Mouse (Mus musculus) heart, postnatal 0 days (tissue): ENCODE measurements around the gene Gm3500. TPM values are rescaled to one million over a fixed set of nuclear protein-coding genes. Genes with fewer than 3 reads are reported as not detected.
"Not testable (repeated sequence)": the region's sequence is repeated elsewhere in the genome, so short reads cannot be mapped to it uniquely, and the experiment has no call there.

ENCODE experiments used
- ATAC-seq: fragments of 200-750 bp; cut with Nextera tagmentation; 2 replicates; pipeline ENCODE4 v1.8.0; 2017; ENCODE audit warnings: low read depth, moderate number of reproducible peaks, moderate library complexity; ENCODE audit not compliant: insufficient read depth
- DNase-seq: peaks from one replicate; pipeline ENCODE4 v3.0.0-alpha.2; 2016; ENCODE audit warnings: low spot score
- H3K27ac ChIP-seq: fragments of 300-500 bp; sonication (generic); 2 replicates; pipeline ENCODE4 v1.5.1; 2014; ENCODE audit warnings: low read depth, mild to moderate bottlenecking
- H3K27me3 ChIP-seq: fragments of 300-500 bp; sonication (generic); 2 replicates; pipeline ENCODE4 v1.6.1; 2014; ENCODE audit warnings: low read length, mixed read lengths; ENCODE audit not compliant: control insufficient read depth, insufficient read depth
- H3K36me3 ChIP-seq: fragments of 300-500 bp; sonication (generic); replicated peaks from 2 replicates; pipeline ENCODE4 v1.6.1; 2014; ENCODE audit warnings: low read length, mixed read lengths; ENCODE audit not compliant: control insufficient read depth, insufficient read depth
- H3K4me1 ChIP-seq: fragments of 300-500 bp; sonication (generic); 2 replicates; pipeline ENCODE4 v1.6.1; 2014; ENCODE audit warnings: antibody characterized with exemption; ENCODE audit not compliant: control insufficient read depth, insufficient read depth
- H3K4me2 ChIP-seq: fragments of 300-500 bp; sonication (generic); 2 replicates; pipeline ENCODE4 v1.6.1; 2014; ENCODE audit warnings: low read depth, mild to moderate bottlenecking, low read length, moderate library complexity
- H3K4me3 ChIP-seq: fragments of 300-500 bp; sonication (generic); 2 replicates; pipeline ENCODE4 v1.5.1; 2014; ENCODE audit warnings: low read depth, low read length
- H3K9ac ChIP-seq: fragments of 300-500 bp; sonication (generic); replicated peaks from 2 replicates; pipeline ENCODE4 v1.6.1; 2014; ENCODE audit warnings: low read depth, low read length, mixed read lengths
- H3K9me3 ChIP-seq: fragments of 300-500 bp; sonication (generic); replicated peaks from 2 replicates; pipeline ENCODE4 v1.6.1; 2016; ENCODE audit warnings: low read length; ENCODE audit not compliant: control insufficient read depth
- WGBS: fragments of 180-500 bp; shearing (Covaris S2); extraction: QIAGEN DNeasy Blood & Tissue Kit; methylation state at CpG from one replicate; pipeline ENCODE4 v1.1.7; 2014; 5-methylcytosine and 5-hydroxymethylcytosine counted together
- polyA plus RNA-seq: library from polyadenylated mRNA; unstranded; fragments of >200 nt; fragmentation: Nextera tagmentation; extraction: Ambion mirVana; gene quantifications from 2 replicates; pipeline ENCODE4 v1.2.1, GENCODE M21; 2015
- total RNA-seq: library from RNA; depleted of rRNA; stranded (reverse); fragments of >200 nt; gene quantifications from 2 replicates; pipeline ENCODE4 v1.2.3, GENCODE M21; 2014; ENCODE audit warnings: low replicate concordance; rRNA removed

The Gm3500 gene
- total RNA-seq (not detected in 2 replicates), polyA plus RNA-seq (not detected in 2 replicates)

DNA sequence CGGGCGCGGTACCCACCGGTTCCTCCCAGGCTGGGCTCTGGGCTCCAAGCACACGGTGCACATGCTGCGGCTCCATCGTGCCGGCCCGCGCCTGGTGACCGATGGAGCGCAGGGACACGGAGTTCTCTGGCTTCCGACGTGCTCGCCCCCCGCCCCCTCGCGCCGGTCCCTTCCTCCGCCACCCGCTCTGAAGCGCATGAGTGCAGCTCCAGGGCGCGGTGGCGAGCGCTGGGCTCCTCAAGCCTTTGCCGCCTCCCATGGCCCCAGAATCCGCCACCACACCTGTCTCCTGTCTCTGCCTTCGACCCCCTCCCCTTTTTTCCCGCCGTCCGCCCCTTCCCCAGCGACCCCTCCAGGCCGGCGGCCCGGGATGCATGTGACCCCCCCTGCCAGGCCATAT, at the start of gene Gm3500:
Gene Gm3500, minus strand, starts transcription at position 101 of the 400 bp plus-strand sequence.
- not testable (repeated sequence) for H3K9ac ChIP-seq, H3K4me2 ChIP-seq, H3K4me1 ChIP-seq, H3K4me3 ChIP-seq, H3K9me3 ChIP-seq, H3K27ac ChIP-seq, H3K36me3 ChIP-seq, ATAC-seq, H3K27me3 ChIP-seq, DNase-seq
- no CpG with 5 or more reads among the region's 37 CpGs for WGBS

DNA sequence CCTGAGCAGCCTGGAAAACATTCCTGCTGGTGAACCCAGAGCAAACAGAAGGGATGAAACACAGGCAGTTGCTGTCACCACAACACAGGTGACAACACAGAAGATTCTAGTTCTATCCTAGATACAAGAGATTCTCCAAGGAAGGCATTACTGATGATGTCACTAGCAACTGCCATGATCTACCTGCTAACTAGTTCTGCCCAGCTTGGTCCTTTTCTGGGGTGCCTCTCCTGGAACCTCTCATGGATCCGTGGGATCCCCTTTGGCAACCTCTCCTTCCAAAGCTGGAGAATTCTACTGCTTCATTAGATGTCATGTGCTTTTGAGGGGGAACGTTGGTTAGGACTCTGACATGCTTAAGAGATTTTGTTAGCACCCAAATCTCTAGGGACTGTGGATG, 54.0 kb downstream of the Gm3500 start, which contains the start of gene Gm3542:
Gene Gm3542, minus strand, starts transcription at position 101 of the 400 bp plus-strand sequence.
- H3K36me3 ChIP-seq, H3K4me3 ChIP-seq, DNase-seq, ATAC-seq, H3K27me3 ChIP-seq, H3K9ac ChIP-seq, H3K4me1 ChIP-seq, H3K4me2 ChIP-seq, H3K27ac ChIP-seq, H3K9me3 ChIP-seq: not testable (repeated sequence)
- WGBS, result no CpG with 5 or more reads among the region's 2 CpGs

Other genes starting within 250 kb of the Gm3500 start
- gene Gm3317, start 224.5 kb downstream of the Gm3500 start, total RNA-seq, result not detected in 2 replicates
- 0.33 TPM in 1 of 2 replicates, not detected in the other for gene Gm3317, start 224.5 kb downstream of the Gm3500 start, polyA plus RNA-seq
- gene Gm8271, start 203.3 kb downstream of the Gm3500 start, total RNA-seq, result not detected in 2 replicates
- gene Gm8271, start 203.3 kb downstream of the Gm3500 start, polyA plus RNA-seq, result not detected in 2 replicates
- gene Gm3526, start 128.5 kb downstream of the Gm3500 start, total RNA-seq, result not detected in 2 replicates
- not detected in 2 replicates for gene Gm3526, start 128.5 kb downstream of the Gm3500 start, polyA plus RNA-seq
- not detected in 2 replicates for gene Gm3542, start 54.1 kb downstream of the Gm3500 start, total RNA-seq
- not detected in 2 replicates for gene Gm3542, start 54.1 kb downstream of the Gm3500 start, polyA plus RNA-seq
- not detected in 2 replicates for gene Gm3194, start 66.4 kb upstream of the Gm3500 start, total RNA-seq
- 0.25 TPM in 1 of 2 replicates, not detected in the other for gene Gm3194, start 66.4 kb upstream of the Gm3500 start, polyA plus RNA-seq
- not detected in 2 replicates for gene Gm8246, start 88.8 kb upstream of the Gm3500 start, total RNA-seq
- gene Gm8246, start 88.8 kb upstream of the Gm3500 start, polyA plus RNA-seq, result not detected in 2 replicates
- not detected in 2 replicates for gene Gm3187, start 95.2 kb upstream of the Gm3500 start, total RNA-seq
- not detected in 2 replicates for gene Gm3187, start 95.2 kb upstream of the Gm3500 start, polyA plus RNA-seq
- not detected in 2 replicates for gene Gm3488, start 112.6 kb upstream of the Gm3500 start, total RNA-seq
- 0.25 and 0.52 TPM in 2 replicates for gene Gm3488, start 112.6 kb upstream of the Gm3500 start, polyA plus RNA-seq
- gene Gm3532, start 149.4 kb upstream of the Gm3500 start, total RNA-seq, result not detected in 2 replicates
- gene Gm3532, start 149.4 kb upstream of the Gm3500 start, polyA plus RNA-seq, result not detected in 2 replicates
- not detected in 2 replicates for gene Gm8265, start 244.0 kb upstream of the Gm3500 start, total RNA-seq
- gene Gm8265, start 244.0 kb upstream of the Gm3500 start, polyA plus RNA-seq, result not detected in 2 replicates